Mouse (Mus musculus): ENCODE data around the gene Slc35f2. TPM values are rescaled to one million over a fixed set of nuclear protein-coding genes. Genes with fewer than 3 reads are reported as not detected.

Slc35f2 gene
- total RNA-seq, 1 experiment from 2014 or later: 19.9 TPM

Other genes with a start within 250 kb of the Slc35f2 start
- 64.8 and 69.7 TPM in 2 replicates for gene Atm, start 234.8 kb upstream of the Slc35f2 start, total RNA-seq (2017)
- 27.8 and 37.9 TPM in 2 replicates for gene Npat, start 234.5 kb upstream of the Slc35f2 start, total RNA-seq (2017)
- gene Acat1, start 161.2 kb upstream of the Slc35f2 start, total RNA-seq (2017): 63.2 and 74.0 TPM in 2 replicates
- 61.7 and 81.6 TPM in 2 replicates for gene Cul5, start 101.5 kb upstream of the Slc35f2 start, total RNA-seq (2017)
- 0.56 and 0.60 TPM in 2 replicates for gene Rab39, start 65.3 kb upstream of the Slc35f2 start, total RNA-seq (2017)
- not detected in 2 replicates for gene Sln, start 78.6 kb downstream of the Slc35f2 start, total RNA-seq (2017)
- not detected in 2 replicates for gene Elmod1, start 203.8 kb downstream of the Slc35f2 start, total RNA-seq (2017)

All from hematopoietic stem cell, adult 5-6 weeks (primary cell).